Mouse (Mus musculus): ENCODE data around the gene Srcin1.

GRCm38 (mm10) chr11:97578286-97578685 lies 2.3 kb upstream of the Srcin1 start:
- TF ChIP-seq E2F4 (IDR thresholded peaks at IDR 0.05; ENCODE audit: insufficient read depth): no peak
- TF ChIP-seq REST (IDR thresholded peaks at IDR 0.05; ENCODE audit: insufficient read depth, insufficient read length): no peak
- no peak for TF ChIP-seq TCF12 (IDR thresholded peaks at IDR 0.05; ENCODE audit: insufficient read depth, poor library complexity, severe bottlenecking)
- no peak for TF ChIP-seq MAX (IDR thresholded peaks at IDR 0.05; ENCODE audit: low read depth)
- no peak for TF ChIP-seq POLR2AphosphoS2 (IDR thresholded peaks at IDR 0.05; ENCODE audit: insufficient read length, low read depth)
- no peak for TF ChIP-seq POLR2A (IDR thresholded peaks at IDR 0.05; ENCODE audit: insufficient read length, low read depth)
- no peak for TF ChIP-seq MYOD1 (IDR thresholded peaks at IDR 0.05; ENCODE audit: control insufficient read depth in 1 of 3, insufficient read length in 2 of 3, low read depth in 2 of 3)
- TF ChIP-seq USF1 (IDR thresholded peaks at IDR 0.05; ENCODE audit: low read depth): no peak
- no peak for TF ChIP-seq MYOG (IDR thresholded peaks at IDR 0.05; ENCODE audit: control insufficient read depth in 1 of 3, insufficient read depth in 1 of 3, insufficient read length in 2 of 3, low read depth in 2 of 3)
- no peak for TF ChIP-seq CEBPB (IDR thresholded peaks at IDR 0.05; ENCODE audit: insufficient read depth, poor library complexity, severe bottlenecking)

Data from myocyte (in vitro differentiated cells).